ENCODE assay signal across 19 mouse cellular contexts in the genomic region with DNA sequence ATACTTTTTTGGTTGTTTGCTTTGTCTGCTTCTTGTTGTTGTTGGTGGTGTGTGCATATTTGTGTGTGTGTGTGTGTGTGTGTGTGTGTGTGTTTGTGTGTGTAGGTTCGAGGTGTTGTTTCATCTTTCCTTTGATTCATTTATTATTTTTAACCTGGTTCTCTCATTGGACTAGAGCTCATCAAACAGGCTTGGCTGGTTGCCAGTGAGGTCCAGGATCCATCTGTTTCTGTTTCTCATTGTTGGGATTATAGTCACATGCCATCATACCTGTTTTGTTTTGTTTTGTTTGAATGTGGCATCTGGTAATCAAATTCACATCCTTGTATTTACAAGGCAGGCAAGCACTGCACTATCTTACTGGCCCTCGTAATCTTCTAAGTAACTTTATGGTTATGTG. TPM values are rescaled to one million over a fixed set of nuclear protein-coding genes. Genes with fewer than 3 reads are reported as not detected.
DNase-seq lines count a peak whose midpoint lies in the region.
"Had no signal": no experiment of that assay in that cellular context is flagged by ENCODE, and none has a peak within 500 bp of the region (broad histone marks: within the 10 kb centered on the region; RNA-seq: fewer than 3 reads in every experiment).

No protein-coding gene starts in this region.

- peak; percentile 52 to 57 for DNase-seq in cerebellum, postnatal 10 days
- no peak for DNase-seq in cerebellum, adult 11-12 months
- DNase-seq in cerebellum, postnatal 36 days: peak; percentile 15
- no peak for DNase-seq in cerebellum, adult 18-20 months
- peak; percentile 10 for DNase-seq in left cerebral cortex, postnatal 4 days
- no peak for DNase-seq in left cerebral cortex, adult 18-20 months (ENCODE audit: low spot score in 2 of 2)
- DNase-seq: adrenal gland, adult 8-10 months; adrenal gland, postnatal 25 days; cerebellum, adult 9-10 months; forebrain, postnatal 0 days; heart, adult 11 months; kidney, adult 18-20 months had no signal

- intact Hi-C loops in left cerebral cortex, postnatal 4 days (cut with DNase I): no loop called here

RNA-seq across cellular contexts. Expression of gene Htr1f, which starts 34.1 kb away (rescaled TPM):
- total RNA-seq in left cerebral cortex, postnatal 4 days (2021): 1 to 10 TPM; 3.4 to 3.9 TPM
- total RNA-seq in left cerebral cortex, adult 18-20 months (2021): 1 to 10 TPM; 5.9 to 6.6 TPM
- total RNA-seq: adrenal gland, adult 8-10 months; adrenal gland, postnatal 25 days; common myeloid progenitor, adult 5-6 weeks; ES-E14; gastrocnemius, adult 8-10 months; gastrocnemius, postnatal 4 days; heart, adult 8-10 months; heart, postnatal 25 days; hematopoietic stem cell, adult 5-6 weeks had no signal

Comparison
In these comparisons a context has a peak if more than half of its experiments do, and no peak if none do; other contexts are left out.
1. DNase-seq: peak in cerebellum, postnatal 10 days (2 of 2), cerebellum, postnatal 36 days (2 of 2) and left cerebral cortex, postnatal 4 days (single experiment); none in cerebellum, adult 11-12 months (single experiment), cerebellum, adult 18-20 months (0 of 2) and left cerebral cortex, adult 18-20 months (0 of 2).